Mouse (Mus musculus) kidney, embryonic 14.5 days (tissue): ENCODE data around the gene Cacna1a. TPM values are rescaled to one million over a fixed set of nuclear protein-coding genes. Genes with fewer than 3 reads are reported as not detected.

ENCODE experiments used
- ATAC-seq: fragments of 200-750 bp; cut with Nextera tagmentation; 2 replicates; pipeline ENCODE4 v1.8.0; 2017; ENCODE audit warnings: moderate number of reproducible peaks, mild to moderate bottlenecking, moderate TSS enrichment, moderate library complexity; ENCODE audit not compliant: low FRiP score, low TSS enrichment
- H3K27ac ChIP-seq: fragments of 300-500 bp; sonication (generic); 2 replicates; pipeline ENCODE4 v1.5.1; 2014; ENCODE audit warnings: low read depth, mild to moderate bottlenecking, low read length, moderate library complexity, mixed read lengths
- H3K27me3 ChIP-seq: fragments of 300-500 bp; sonication (generic); 2 replicates; pipeline ENCODE4 v1.6.1; 2014; ENCODE audit warnings: mild to moderate bottlenecking, low read length; ENCODE audit not compliant: control insufficient read depth, insufficient read depth
- H3K36me3 ChIP-seq: fragments of 300-500 bp; sonication (generic); 2 replicates; pipeline ENCODE4 v1.6.1; 2014; ENCODE audit warnings: low read length, mixed read lengths; ENCODE audit not compliant: control insufficient read depth, insufficient read depth
- H3K4me1 ChIP-seq: fragments of 300-500 bp; sonication (generic); 2 replicates; pipeline ENCODE4 v1.6.1; 2014; ENCODE audit warnings: low read length, mixed read lengths; ENCODE audit not compliant: control insufficient read depth, insufficient read depth
- H3K4me2 ChIP-seq: fragments of 300-500 bp; sonication (generic); replicated peaks from 2 replicates; pipeline ENCODE4 v1.6.1; 2014; ENCODE audit warnings: low read depth, mild to moderate bottlenecking, low read length
- H3K4me3 ChIP-seq: fragments of 300-500 bp; sonication (generic); 2 replicates; pipeline ENCODE4 v1.5.1; 2014; ENCODE audit warnings: mild to moderate bottlenecking, low read length
- H3K9ac ChIP-seq: fragments of 300-500 bp; sonication (generic); 2 replicates; pipeline ENCODE4 v1.6.1; 2014; ENCODE audit warnings: low read depth, mild to moderate bottlenecking, low read length, moderate library complexity
- H3K9me3 ChIP-seq: fragments of 300-500 bp; sonication (generic); 2 replicates; pipeline ENCODE4 v1.6.1; 2016; ENCODE audit warnings: low read length; ENCODE audit not compliant: control insufficient read depth
- WGBS: fragments of 180-500 bp; shearing (Covaris S2); extraction: QIAGEN DNeasy Blood & Tissue Kit; methylation state at CpG from one replicate; pipeline ENCODE4 v1.1.7; 2014; 5-methylcytosine and 5-hydroxymethylcytosine counted together
- polyA plus RNA-seq: library from polyadenylated mRNA; unstranded; fragments of >200 nt; fragmentation: Nextera tagmentation; extraction: Ambion mirVana; gene quantifications from 2 replicates; pipeline ENCODE4 v1.2.1, GENCODE M21; 2014

The Cacna1a gene
- polyA plus RNA-seq, 1 experiment from 2014 or later = 4.4 TPM

GRCm38 (mm10) chr8:84439813-84440212 is 51.6 kb downstream of the Cacna1a start:
- H3K27ac ChIP-seq = no peak overlapping the region
- H3K36me3 ChIP-seq = no peaks in the 10 kb centered on the region
- no peak overlapping the region for H3K9ac ChIP-seq
- H3K4me2 ChIP-seq = no peak overlapping the region
- H3K4me3 ChIP-seq = no peak overlapping the region
- no peaks in the 10 kb centered on the region for H3K27me3 ChIP-seq
- ATAC-seq = no peak
- H3K9me3 ChIP-seq = no peaks in the 10 kb centered on the region
- H3K4me1 ChIP-seq = no peaks in the 10 kb centered on the region
- WGBS = 88% methylated on average over 7 of the region's 7 CpGs

- H3K27me3 ChIP-seq = no peaks in the 10 kb centered on the region
- no peaks in the 10 kb centered on the region for H3K36me3 ChIP-seq
- no peak overlapping the region for H3K9ac ChIP-seq
- ATAC-seq = no peak
- no peak overlapping the region for H3K4me3 ChIP-seq
- 8% methylated on average over 1 of the region's 1 CpGs for WGBS
- no peaks in the 10 kb centered on the region for H3K9me3 ChIP-seq
- H3K4me1 ChIP-seq = no peaks in the 10 kb centered on the region
- H3K4me2 ChIP-seq = no peak overlapping the region
- no peak overlapping the region for H3K27ac ChIP-seq
Observed at GRCm38 (mm10) chr8:84442043-84442442, 53.8 kb downstream of the Cacna1a start.

- ATAC-seq = no peak
- no peak overlapping the region for H3K27ac ChIP-seq
- WGBS = 79% methylated on average over 9 of the region's 9 CpGs
Observed at GRCm38 (mm10) chr8:84446571-84446991, 58.3 kb downstream of the Cacna1a start.

GRCm38 (mm10) chr8:84454532-84454931 is 66.3 kb downstream of the Cacna1a start:
- Histone ChIP-seq H3K9ac (no peak overlapping the region), H3K9me3 (no peaks in the 10 kb centered on the region), H3K36me3 (no peaks in the 10 kb centered on the region), H3K4me3 (no peak overlapping the region), H3K4me1 (no peaks in the 10 kb centered on the region), H3K4me2 (no peak overlapping the region), H3K27ac (no peak overlapping the region), H3K27me3 (no peaks in the 10 kb centered on the region)
- WGBS = 29% methylated on average over 6 of the region's 6 CpGs
- no peak for ATAC-seq

More at GRCm38 (mm10) chr8:84446571-84446991, 58.3 kb downstream of the Cacna1a start:
- no peaks in the 10 kb centered on the region for H3K27me3 ChIP-seq
- H3K9me3 ChIP-seq = no peaks in the 10 kb centered on the region
- H3K4me2 ChIP-seq = no peak overlapping the region
- H3K9ac ChIP-seq = no peak overlapping the region
- H3K4me1 ChIP-seq = no peaks in the 10 kb centered on the region
- H3K4me3 ChIP-seq = no peak overlapping the region
- H3K36me3 ChIP-seq = no peaks in the 10 kb centered on the region

GRCm38 (mm10) chr8:84458853-84459252 is 70.6 kb downstream of the Cacna1a start:
- peaks cover 4% of the 10 kb centered on the region; the same call in 1 of the 2 replicates for H3K9me3 ChIP-seq
- no peak for ATAC-seq
- WGBS = 73% methylated on average over 7 of the region's 7 CpGs
- H3K27ac ChIP-seq = no peak overlapping the region
- no peak overlapping the region for H3K9ac ChIP-seq
- H3K27me3 ChIP-seq = no peaks in the 10 kb centered on the region
- no peaks in the 10 kb centered on the region for H3K4me1 ChIP-seq
- no peak overlapping the region for H3K4me3 ChIP-seq
- no peaks in the 10 kb centered on the region for H3K36me3 ChIP-seq
- no peak overlapping the region for H3K4me2 ChIP-seq

- whole genome bisulfite sequencing = 45% methylated on average over 5 of the region's 5 CpGs
- no peaks in the 10 kb centered on the region for H3K4me1 ChIP-seq
- no peaks in the 10 kb centered on the region for H3K27me3 ChIP-seq
- H3K4me2 ChIP-seq = no peak overlapping the region
- no peak overlapping the region for H3K4me3 ChIP-seq
- peaks cover 4% of the 10 kb centered on the region; the same call in 1 of the 2 replicates for H3K9me3 ChIP-seq
- H3K27ac ChIP-seq = no peak overlapping the region
- ATAC-seq = no peak
- H3K36me3 ChIP-seq = no peaks in the 10 kb centered on the region
- H3K9ac ChIP-seq = no peak overlapping the region
Observed at GRCm38 (mm10) chr8:84459276-84459675, 71.0 kb downstream of the Cacna1a start.

GRCm38 (mm10) chr8:84460698-84461097 is 72.5 kb downstream of the Cacna1a start:
- Histone ChIP-seq H3K9ac (no peak overlapping the region), H3K4me3 (no peak overlapping the region), H3K27ac (no peak overlapping the region), H3K9me3 (peaks cover 4% of the 10 kb centered on the region; the same call in 1 of the 2 replicates), H3K36me3 (no peaks in the 10 kb centered on the region), H3K27me3 (no peaks in the 10 kb centered on the region), H3K4me2 (no peak overlapping the region), H3K4me1 (no peaks in the 10 kb centered on the region)
- ATAC-seq = no peak
- WGBS = 75% methylated on average over 2 of the region's 2 CpGs

- no peaks in the 10 kb centered on the region for H3K4me1 ChIP-seq
- H3K9ac ChIP-seq = no peak overlapping the region
- H3K4me3 ChIP-seq = no peak overlapping the region
- H3K4me2 ChIP-seq = no peak overlapping the region
- peaks cover 4% of the 10 kb centered on the region; the same call in 1 of the 2 replicates for H3K9me3 ChIP-seq
- no peak overlapping the region for H3K27ac ChIP-seq
- no peaks in the 10 kb centered on the region for H3K27me3 ChIP-seq
- no peaks in the 10 kb centered on the region for H3K36me3 ChIP-seq
- WGBS = 80% methylated on average over 1 of the region's 1 CpGs
- no peak for ATAC-seq
Observed at GRCm38 (mm10) chr8:84466932-84467331, 78.7 kb downstream of the Cacna1a start.

GRCm38 (mm10) chr8:84469076-84469475 is 80.8 kb downstream of the Cacna1a start:
- Histone ChIP-seq H3K9ac (no peak overlapping the region), H3K27ac (no peak overlapping the region), H3K36me3 (no peaks in the 10 kb centered on the region), H3K4me3 (no peak overlapping the region), H3K9me3 (no peaks in the 10 kb centered on the region), H3K4me1 (no peaks in the 10 kb centered on the region), H3K27me3 (no peaks in the 10 kb centered on the region), H3K4me2 (no peak overlapping the region)
- 88% methylated on average over 4 of the region's 4 CpGs for WGBS
- no peak for ATAC-seq
